Mouse (Mus musculus) hindbrain, postnatal 0 days (tissue): ENCODE results near the gene Dvl1. TPM values are rescaled to one million over a fixed set of nuclear protein-coding genes. Genes with fewer than 3 reads are reported as not detected.

ENCODE experiments used
- ATAC-seq: fragments of 200-750 bp; cut with Nextera tagmentation; 2 replicates; pipeline ENCODE4 v1.8.0; 2017; ENCODE audit warnings: mild to moderate bottlenecking, moderate TSS enrichment, moderate library complexity
- DNase-seq: peaks from one replicate; pipeline ENCODE4 v3.0.0-alpha.2; 2015; ENCODE audit warnings: low spot score
- H3K27ac ChIP-seq: fragments of 300-500 bp; sonication (generic); 2 replicates; pipeline ENCODE4 v1.5.1; 2014; ENCODE audit warnings: mild to moderate bottlenecking
- H3K27me3 ChIP-seq: fragments of 300-500 bp; sonication (generic); 2 replicates; pipeline ENCODE4 v1.6.1; 2014; ENCODE audit warnings: low read length, mixed read lengths; ENCODE audit not compliant: insufficient read depth
- H3K36me3 ChIP-seq: fragments of 300-500 bp; sonication (generic); 2 replicates; pipeline ENCODE4 v1.6.1; 2014; ENCODE audit warnings: low read length, mixed read lengths; ENCODE audit not compliant: insufficient read depth
- H3K4me1 ChIP-seq: fragments of 300-500 bp; sonication (generic); 2 replicates; pipeline ENCODE4 v1.6.1; 2014; ENCODE audit warnings: antibody characterized with exemption, low read length, mixed read lengths; ENCODE audit not compliant: insufficient read depth
- H3K4me2 ChIP-seq: fragments of 300-500 bp; sonication (generic); 2 replicates; pipeline ENCODE4 v1.6.1; 2014; ENCODE audit warnings: low read depth, mild to moderate bottlenecking, low read length, moderate library complexity, mixed read lengths
- H3K4me3 ChIP-seq: fragments of 300-500 bp; sonication (generic); 2 replicates; pipeline ENCODE4 v1.5.1; 2014; ENCODE audit warnings: low read length
- H3K9ac ChIP-seq: fragments of 300-500 bp; sonication (generic); replicated peaks from 2 replicates; pipeline ENCODE4 v1.6.1; 2014; ENCODE audit warnings: mild to moderate bottlenecking, low read length, moderate library complexity, mixed read lengths
- H3K9me3 ChIP-seq: fragments of 300-500 bp; sonication (generic); 2 replicates; pipeline ENCODE4 v1.6.1; 2016; ENCODE audit warnings: low read length, mixed read lengths
- CTCF ChIP-seq: IDR thresholded peaks from 2 replicates; pipeline ENCODE4 v1.5.1; 2016; ENCODE audit warnings: antibody characterized with exemption, control low read depth, low read depth
- WGBS: fragments of 180-500 bp; shearing (Covaris S2); extraction: QIAGEN DNeasy Blood & Tissue Kit; methylation state at CpG from one replicate; pipeline ENCODE4 v1.1.7; 2014; 5-methylcytosine and 5-hydroxymethylcytosine counted together
- polyA plus RNA-seq: library from polyadenylated mRNA; unstranded; fragments of >200 nt; fragmentation: Nextera tagmentation; extraction: Ambion mirVana; gene quantifications from 2 replicates; pipeline ENCODE4 v1.2.1, GENCODE M21; 2015
- total RNA-seq: library from RNA; depleted of rRNA; stranded (reverse); fragments of >200 nt; gene quantifications from 2 replicates; pipeline ENCODE4 v1.2.3, GENCODE M21; 2014

The Dvl1 gene
- total and polyA plus RNA-seq, 2 experiments from 2014 or later: 16.4 to 166 TPM

DNA sequence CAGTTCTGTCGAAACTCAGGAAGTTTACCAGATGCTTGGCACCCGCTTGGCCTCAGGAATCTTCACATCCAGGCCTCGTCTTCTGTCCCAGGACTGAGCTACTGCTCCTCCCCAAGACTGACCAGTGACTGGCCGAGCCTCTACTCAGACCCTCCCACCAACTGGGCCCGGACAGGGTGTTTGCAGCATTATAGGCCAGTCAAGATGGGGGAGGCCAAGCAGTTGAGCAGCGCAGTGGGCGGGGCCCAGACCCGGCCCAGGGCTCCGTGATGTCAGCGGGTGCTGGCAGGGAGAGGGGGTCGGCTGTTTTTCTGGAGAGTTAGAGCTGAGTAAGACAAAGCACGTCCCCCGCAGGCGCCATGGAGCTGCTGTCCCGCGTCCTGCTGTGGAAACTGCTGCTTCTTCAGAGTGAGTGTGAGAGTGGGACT is 7.7 kb upstream of the Dvl1 start, which contains the start of gene Mxra8:
TSS of gene Mxra8 (plus strand) at position 198 of the 428 bp plus-strand sequence.
- no peaks in the 10 kb centered on the region for H3K4me1 ChIP-seq
- TF ChIP-seq CTCF: no peak
- H3K36me3 ChIP-seq: no peaks in the 10 kb centered on the region
- ATAC-seq (peak; percentile 73), DNase-seq (peak; percentile 65)
- peak within 1 kb of the TSS; percentile 57 for H3K4me2 ChIP-seq
- peaks cover 4% of the 10 kb centered on the region; the same call in 1 of the 2 replicates for H3K27me3 ChIP-seq
- WGBS: 4% methylated on average over 16 of the region's 16 CpGs
- H3K4me3 ChIP-seq: peak within 1 kb of the TSS; percentile 30
- no peaks in the 10 kb centered on the region for H3K9me3 ChIP-seq
- peak within 1 kb of the TSS; percentile 35 for H3K9ac ChIP-seq
- peak within 1 kb of the TSS; percentile 66 for H3K27ac ChIP-seq

DNA sequence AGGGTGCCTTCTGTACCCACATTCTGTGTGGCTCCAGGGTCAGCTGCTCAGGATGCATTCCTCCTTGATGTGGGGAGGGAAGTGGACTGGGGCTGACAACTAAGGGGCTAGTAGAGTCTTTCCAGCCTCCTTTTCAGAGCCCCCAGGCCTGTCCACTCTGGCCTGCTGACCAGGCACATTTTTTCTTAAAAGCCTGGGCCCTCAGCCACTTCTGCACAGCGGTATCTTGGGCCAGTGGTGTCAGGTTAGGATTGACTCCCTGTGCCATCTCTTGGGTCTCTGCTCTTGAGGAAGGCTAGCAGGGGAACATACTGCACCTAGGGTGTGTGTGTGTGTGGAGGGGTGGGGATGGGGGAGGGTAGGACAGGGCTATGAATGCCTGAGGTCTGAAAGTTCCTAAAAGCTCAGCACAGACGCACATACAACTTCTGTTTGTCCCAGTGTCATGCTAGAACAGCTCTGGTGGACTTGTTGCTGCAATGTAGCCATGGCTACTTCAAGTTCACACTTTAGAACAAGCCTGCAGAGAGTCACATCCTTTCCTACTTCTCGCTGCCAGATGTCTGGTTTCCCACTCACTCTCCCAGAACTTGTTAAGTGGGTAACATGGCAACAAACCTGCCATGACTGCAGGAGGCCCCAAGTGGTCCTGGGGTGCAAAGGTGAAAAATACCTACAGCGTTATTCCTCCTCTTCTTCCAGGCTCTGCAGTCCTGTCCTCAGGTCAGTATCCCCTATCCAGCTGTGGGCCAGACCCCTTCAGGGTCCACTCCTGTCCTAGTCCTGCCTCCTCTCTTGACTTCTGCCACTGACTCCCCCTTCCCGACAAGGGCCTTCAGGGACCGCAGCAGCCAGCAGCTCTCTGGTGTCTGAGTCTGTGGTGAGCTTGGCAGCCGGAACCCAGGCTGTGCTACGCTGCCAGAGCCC is 6.9 kb upstream of the Dvl1 start:
- H3K9ac ChIP-seq: peak overlapping the region; percentile 35
- H3K9me3 ChIP-seq: no peaks in the 10 kb centered on the region
- H3K4me1 ChIP-seq: no peaks in the 10 kb centered on the region
- H3K27me3 ChIP-seq: peaks cover 4% of the 10 kb centered on the region; the same call in 1 of the 2 replicates
- no peaks in the 10 kb centered on the region for H3K36me3 ChIP-seq
- peak overlapping the region; percentile 61; the same call in 1 of the 2 replicates for H3K27ac ChIP-seq
- DNase-seq: no peak
- ATAC-seq: no peak; the same call in 1 of the 2 replicates
- peak overlapping the region; percentile 57 for H3K4me2 ChIP-seq
- 18% methylated on average over 8 of the region's 8 CpGs for WGBS
- peak overlapping the region; percentile 30 for H3K4me3 ChIP-seq
- no peak for TF ChIP-seq CTCF

GRCm38 (mm10) chr4:155841003-155841454 is 6.2 kb upstream of the Dvl1 start:
- DNase-seq (peak; percentile 45), ATAC-seq (peak; percentile 49)
- H3K4me1 ChIP-seq: no peaks in the 10 kb centered on the region
- H3K4me3 ChIP-seq: peak overlapping the region; percentile 30
- peak overlapping the region; percentile 35; the same call in 1 of the 2 replicates for H3K9ac ChIP-seq
- H3K9me3 ChIP-seq: no peaks in the 10 kb centered on the region
- WGBS: 2% methylated on average over 31 of the region's 32 CpGs
- no peaks in the 10 kb centered on the region for H3K36me3 ChIP-seq
- peak overlapping the region; percentile 54; the same call in 1 of the 2 replicates for H3K27ac ChIP-seq
- TF ChIP-seq CTCF: peak; percentile 37
- H3K27me3 ChIP-seq: peaks cover 4% of the 10 kb centered on the region; the same call in 1 of the 2 replicates
- H3K4me2 ChIP-seq: peak overlapping the region; percentile 57

- DNase-seq: no peak
- H3K27me3 ChIP-seq: peaks cover 4% of the 10 kb centered on the region; the same call in 1 of the 2 replicates
- peak overlapping the region; percentile 30; the same call in 1 of the 2 replicates for H3K4me3 ChIP-seq
- H3K4me1 ChIP-seq: peaks cover 5% of the 10 kb centered on the region
- peak overlapping the region; percentile 57 for H3K4me2 ChIP-seq
- peak; percentile 4; the same call in 1 of the 2 replicates for ATAC-seq
- no peaks in the 10 kb centered on the region for H3K36me3 ChIP-seq
- H3K9me3 ChIP-seq: no peaks in the 10 kb centered on the region
- no peak for TF ChIP-seq CTCF
- H3K27ac ChIP-seq: no peak overlapping the region
- no peak overlapping the region for H3K9ac ChIP-seq
- WGBS: 41% methylated on average over 38 of the region's 38 CpGs
Observed at GRCm38 (mm10) chr4:155841651-155842270, 5.4 kb upstream of the Dvl1 start.

GRCm38 (mm10) chr4:155843231-155843630 is 4.0 kb upstream of the Dvl1 start:
- no peak for ATAC-seq
- DNase-seq: no peak
- no peak overlapping the region for H3K9ac ChIP-seq
- H3K27me3 ChIP-seq: peaks cover 4% of the 10 kb centered on the region; the same call in 1 of the 2 replicates
- H3K4me2 ChIP-seq: no peak overlapping the region
- H3K9me3 ChIP-seq: no peaks in the 10 kb centered on the region
- no peak overlapping the region for H3K27ac ChIP-seq
- TF ChIP-seq CTCF: no peak
- H3K4me1 ChIP-seq: peaks cover 10% of the 10 kb centered on the region
- H3K36me3 ChIP-seq: no peaks in the 10 kb centered on the region
- WGBS: 86% methylated on average over 5 of the region's 5 CpGs
- H3K4me3 ChIP-seq: no peak overlapping the region

- peaks cover 35% of the 10 kb centered on the region for H3K4me1 ChIP-seq
- H3K4me3 ChIP-seq: peak overlapping the region; percentile 90
- H3K27ac ChIP-seq: peak overlapping the region; percentile 83
- peak; percentile 59 for DNase-seq
- H3K4me2 ChIP-seq: peak overlapping the region; percentile 68
- H3K9ac ChIP-seq: peak overlapping the region; percentile 87
- H3K9me3 ChIP-seq: no peaks in the 10 kb centered on the region
- no peaks in the 10 kb centered on the region for H3K36me3 ChIP-seq
- 0 out of 2 replicates have a peak, but pooled peaks have one; percentile 16 for TF ChIP-seq CTCF
- ATAC-seq: peak; percentile 50
- no peaks in the 10 kb centered on the region for H3K27me3 ChIP-seq
- 1% methylated on average over 52 of the region's 69 CpGs for WGBS
Observed at GRCm38 (mm10) chr4:155847591-155848352, 570 bp downstream of the Dvl1 start.
